Mouse (Mus musculus) forebrain, embryonic 12.5 days (tissue): ENCODE results near the gene Plxnc1. TPM values are rescaled to one million over a fixed set of nuclear protein-coding genes. Genes with fewer than 3 reads are reported as not detected.

Experiments
- ATAC-seq: fragments of 200-750 bp; cut with Nextera tagmentation; 2 replicates; pipeline ENCODE4 v1.8.0; 2017; ENCODE audit warnings: moderate TSS enrichment; ENCODE audit not compliant: low FRiP score
- H3K27ac ChIP-seq: fragments of 300-500 bp; sonication (generic); 2 replicates; pipeline ENCODE4 v1.5.1; 2016; ENCODE audit warnings: mild to moderate bottlenecking
- H3K27me3 ChIP-seq: fragments of 300-500 bp; sonication (generic); 2 replicates; pipeline ENCODE4 v1.6.1; 2016; ENCODE audit warnings: mild to moderate bottlenecking
- H3K36me3 ChIP-seq: fragments of 300-500 bp; sonication (generic); replicated peaks from 2 replicates; pipeline ENCODE4 v1.6.1; 2016; ENCODE audit warnings: mild to moderate bottlenecking
- H3K4me1 ChIP-seq: fragments of 300-500 bp; sonication (generic); 2 replicates; pipeline ENCODE4 v1.6.1; 2016
- H3K4me2 ChIP-seq: fragments of 300-500 bp; sonication (generic); 2 replicates; pipeline ENCODE4 v1.6.1; 2016; ENCODE audit warnings: mild to moderate bottlenecking, moderate library complexity
- H3K4me3 ChIP-seq: fragments of 300-500 bp; sonication (generic); replicated peaks from 2 replicates; pipeline ENCODE4 v1.5.1; 2016; ENCODE audit warnings: mild to moderate bottlenecking
- H3K9ac ChIP-seq: fragments of 300-500 bp; sonication (generic); 2 replicates; pipeline ENCODE4 v1.6.1; 2016; ENCODE audit warnings: mild to moderate bottlenecking
- H3K9me3 ChIP-seq: fragments of 300-500 bp; sonication (generic); 2 replicates; pipeline ENCODE4 v1.6.1; 2016
- WGBS: fragments of 180-500 bp; shearing (Covaris S2); methylation state at CpG from one replicate; pipeline ENCODE4 v1.1.7; 2016; 5-methylcytosine and 5-hydroxymethylcytosine counted together
- polyA plus RNA-seq: library from polyadenylated mRNA; unstranded; fragments of >200 nt; fragmentation: Nextera tagmentation; extraction: Ambion mirVana; gene quantifications from 2 replicates; pipeline ENCODE4 v1.2.1, GENCODE M21; 2016

Plxnc1 gene
- polyA plus RNA-seq, 1 experiment from 2014 or later, result 8.8 TPM

DNA sequence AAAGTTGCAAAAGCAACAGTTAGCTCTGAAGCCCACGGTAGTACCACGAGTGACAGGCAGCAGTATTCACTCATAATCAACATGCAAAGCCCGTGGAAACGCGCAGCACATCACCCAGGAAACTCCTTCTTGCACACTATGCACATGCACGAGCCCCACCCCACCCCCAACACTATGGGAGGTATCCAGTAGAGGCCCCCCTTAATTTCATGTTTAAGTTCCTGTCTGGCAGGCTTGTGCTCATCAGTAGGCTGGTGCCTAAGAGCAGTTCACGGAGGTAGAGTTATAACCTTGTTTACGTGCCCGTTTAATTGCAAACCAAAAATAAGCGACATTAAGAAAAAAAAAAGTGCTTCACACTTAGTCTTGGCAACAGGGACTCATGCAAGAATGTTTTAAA is 117.3 kb downstream of the Plxnc1 start:
- no peak overlapping the region for H3K9ac ChIP-seq
- 93% methylated on average over 10 of the region's 10 CpGs for WGBS
- H3K36me3 ChIP-seq, result peaks cover 13% of the 10 kb centered on the region
- H3K27ac ChIP-seq, result no peak overlapping the region
- H3K4me1 ChIP-seq, result peaks cover 4% of the 10 kb centered on the region; the same call in 1 of the 2 replicates
- no peak overlapping the region for H3K4me3 ChIP-seq
- no peak overlapping the region for H3K4me2 ChIP-seq
- H3K9me3 ChIP-seq, result no peaks in the 10 kb centered on the region
- no peak for ATAC-seq
- no peaks in the 10 kb centered on the region for H3K27me3 ChIP-seq

GRCm38 (mm10) chr10:94826436-94826835 is 118.2 kb downstream of the Plxnc1 start:
- Histone ChIP-seq H3K9me3 (no peaks in the 10 kb centered on the region), H3K4me2 (no peak overlapping the region), H3K4me1 (peaks cover 4% of the 10 kb centered on the region; the same call in 1 of the 2 replicates), H3K27ac (no peak overlapping the region), H3K27me3 (no peaks in the 10 kb centered on the region), H3K4me3 (no peak overlapping the region), H3K9ac (no peak overlapping the region), H3K36me3 (peaks cover 11% of the 10 kb centered on the region)
- no peak for ATAC-seq
- 86% methylated on average over 12 of the region's 12 CpGs for WGBS

DNA sequence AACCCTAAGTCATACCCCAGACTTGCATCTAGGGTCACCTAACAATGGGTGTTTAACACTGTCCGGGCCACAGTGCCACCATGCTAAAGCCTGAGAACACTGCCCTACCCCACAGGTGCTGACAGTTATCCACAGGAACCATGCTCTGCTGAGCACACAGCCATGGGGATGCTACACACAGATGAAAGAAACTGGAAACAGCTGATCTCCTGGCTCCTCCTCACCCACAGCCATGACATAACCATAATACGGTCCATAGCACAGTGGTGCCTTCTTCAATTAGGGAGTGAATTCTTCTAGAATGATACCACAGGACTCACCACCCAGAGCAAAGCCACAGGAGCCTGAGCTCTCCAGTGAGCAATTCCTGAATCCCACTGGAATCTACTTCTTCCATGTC is 118.7 kb downstream of the Plxnc1 start:
- H3K27ac ChIP-seq, result no peak overlapping the region
- peaks cover 4% of the 10 kb centered on the region; the same call in 1 of the 2 replicates for H3K4me1 ChIP-seq
- H3K4me2 ChIP-seq, result no peak overlapping the region
- peaks cover 7% of the 10 kb centered on the region for H3K36me3 ChIP-seq
- no peak overlapping the region for H3K9ac ChIP-seq
- no peak for ATAC-seq
- no peaks in the 10 kb centered on the region for H3K9me3 ChIP-seq
- WGBS, result 98% methylated on average over 2 of the region's 2 CpGs
- no peaks in the 10 kb centered on the region for H3K27me3 ChIP-seq
- no peak overlapping the region for H3K4me3 ChIP-seq

DNA sequence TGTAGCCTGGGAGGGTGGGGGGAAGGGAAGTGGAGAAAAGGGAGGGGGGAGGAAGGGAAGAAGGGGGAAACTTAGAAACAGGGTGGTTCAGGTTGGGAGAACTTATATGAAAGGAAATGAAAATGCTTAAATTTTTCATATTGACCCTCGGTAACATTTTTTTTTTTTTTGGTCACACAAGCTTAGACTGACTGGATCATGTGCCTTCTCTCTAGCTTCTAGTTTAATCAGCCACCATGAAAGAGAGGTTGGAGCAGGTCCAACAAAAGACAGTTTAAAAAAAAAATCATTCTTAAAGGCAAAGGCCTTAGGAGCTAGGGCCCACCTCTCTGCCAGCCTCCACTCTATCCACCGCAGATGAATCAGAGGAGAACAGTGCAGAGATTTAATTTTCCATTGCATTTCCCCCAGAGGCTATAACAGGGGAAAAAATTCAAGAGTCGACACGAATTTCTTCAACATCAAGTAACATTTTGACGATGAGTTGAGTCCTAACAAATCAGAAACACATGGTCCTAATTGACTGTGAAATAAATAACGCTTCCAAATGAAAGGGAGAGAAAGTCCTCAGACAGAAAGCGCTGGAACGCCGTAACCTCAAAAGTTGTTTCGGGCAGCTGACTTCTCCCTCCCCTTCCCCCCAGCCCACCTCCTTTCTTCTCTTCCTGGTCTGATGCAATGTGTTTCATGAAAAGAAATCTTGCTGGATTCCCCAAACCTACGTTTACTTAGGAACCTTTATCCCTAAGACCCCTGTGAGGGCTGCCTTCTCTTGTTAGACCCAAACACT is 120.5 kb downstream of the Plxnc1 start:
- H3K4me2 ChIP-seq, result no peak overlapping the region
- no peak overlapping the region for H3K27ac ChIP-seq
- no peaks in the 10 kb centered on the region for H3K27me3 ChIP-seq
- H3K36me3 ChIP-seq, result peaks cover 7% of the 10 kb centered on the region
- no peaks in the 10 kb centered on the region for H3K9me3 ChIP-seq
- no peak overlapping the region for H3K4me3 ChIP-seq
- 63% methylated on average over 11 of the region's 11 CpGs for WGBS
- peaks cover 4% of the 10 kb centered on the region; the same call in 1 of the 2 replicates for H3K4me1 ChIP-seq
- ATAC-seq, result no peak
- no peak overlapping the region for H3K9ac ChIP-seq

GRCm38 (mm10) chr10:94818781-94819665 is 125.6 kb downstream of the Plxnc1 start:
- Histone ChIP-seq H3K4me2 (no peak overlapping the region), H3K27me3 (no peaks in the 10 kb centered on the region), H3K9me3 (no peaks in the 10 kb centered on the region), H3K36me3 (no peaks in the 10 kb centered on the region), H3K27ac (no peak overlapping the region), H3K4me1 (peaks cover 15% of the 10 kb centered on the region), H3K4me3 (no peak overlapping the region), H3K9ac (no peak overlapping the region)
- ATAC-seq, result no peak
- WGBS, result 92% methylated on average over 17 of the region's 17 CpGs

- Histone ChIP-seq H3K9ac (no peak overlapping the region), H3K27ac (no peak overlapping the region), H3K36me3 (no peaks in the 10 kb centered on the region), H3K9me3 (no peaks in the 10 kb centered on the region), H3K27me3 (no peaks in the 10 kb centered on the region), H3K4me3 (no peak overlapping the region), H3K4me1 (peaks cover 17% of the 10 kb centered on the region), H3K4me2 (no peak overlapping the region)
- 88% methylated on average over 3 of the region's 3 CpGs for WGBS
- no peak for ATAC-seq
These were observed 126.5 kb downstream of the Plxnc1 start for GRCm38 (mm10) chr10:94818127-94818526.

- Histone ChIP-seq H3K27me3 (no peaks in the 10 kb centered on the region), H3K9me3 (no peaks in the 10 kb centered on the region), H3K4me1 (peaks cover 30% of the 10 kb centered on the region), H3K27ac (peak overlapping the region; percentile 60), H3K4me3 (no peak overlapping the region), H3K36me3 (peaks cover 7% of the 10 kb centered on the region; the same call in 1 of the 2 replicates), H3K9ac (no peak overlapping the region), H3K4me2 (no peak overlapping the region)
- ATAC-seq, result peak; percentile 64; the same call in 1 of the 2 replicates
- 60% methylated on average over 17 of the region's 17 CpGs for WGBS
These were observed 132.5 kb downstream of the Plxnc1 start for GRCm38 (mm10) chr10:94811907-94812851.

- Histone ChIP-seq H3K9ac (no peak overlapping the region), H3K4me3 (no peak overlapping the region), H3K27me3 (no peaks in the 10 kb centered on the region), H3K9me3 (no peaks in the 10 kb centered on the region), H3K27ac (no peak overlapping the region), H3K4me1 (peaks cover 30% of the 10 kb centered on the region), H3K36me3 (peaks cover 7% of the 10 kb centered on the region; the same call in 1 of the 2 replicates), H3K4me2 (no peak overlapping the region)
- ATAC-seq, result no peak
- 83% methylated on average over 7 of the region's 7 CpGs for WGBS
These were observed 134.6 kb downstream of the Plxnc1 start for GRCm38 (mm10) chr10:94809946-94810472.

GRCm38 (mm10) chr10:94808275-94808674 is 136.4 kb downstream of the Plxnc1 start:
- no peak overlapping the region for H3K27ac ChIP-seq
- 91% methylated on average over 6 of the region's 6 CpGs for WGBS
- no peak overlapping the region for H3K9ac ChIP-seq
- no peaks in the 10 kb centered on the region for H3K9me3 ChIP-seq
- no peak overlapping the region for H3K4me2 ChIP-seq
- H3K4me1 ChIP-seq, result peaks cover 14% of the 10 kb centered on the region
- H3K4me3 ChIP-seq, result no peak overlapping the region
- H3K36me3 ChIP-seq, result peaks cover 7% of the 10 kb centered on the region; the same call in 1 of the 2 replicates
- ATAC-seq, result no peak
- H3K27me3 ChIP-seq, result no peaks in the 10 kb centered on the region

- H3K36me3 ChIP-seq, result peaks cover 7% of the 10 kb centered on the region; the same call in 1 of the 2 replicates
- H3K4me1 ChIP-seq, result peaks cover 5% of the 10 kb centered on the region
- H3K9ac ChIP-seq, result no peak overlapping the region
- no peak overlapping the region for H3K27ac ChIP-seq
- H3K4me2 ChIP-seq, result no peak overlapping the region
- H3K9me3 ChIP-seq, result no peaks in the 10 kb centered on the region
- no peak for ATAC-seq
- H3K27me3 ChIP-seq, result no peaks in the 10 kb centered on the region
- 77% methylated on average over 7 of the region's 7 CpGs for WGBS
- H3K4me3 ChIP-seq, result no peak overlapping the region
These were observed 137.3 kb downstream of the Plxnc1 start for GRCm38 (mm10) chr10:94807323-94807722.

DNA sequence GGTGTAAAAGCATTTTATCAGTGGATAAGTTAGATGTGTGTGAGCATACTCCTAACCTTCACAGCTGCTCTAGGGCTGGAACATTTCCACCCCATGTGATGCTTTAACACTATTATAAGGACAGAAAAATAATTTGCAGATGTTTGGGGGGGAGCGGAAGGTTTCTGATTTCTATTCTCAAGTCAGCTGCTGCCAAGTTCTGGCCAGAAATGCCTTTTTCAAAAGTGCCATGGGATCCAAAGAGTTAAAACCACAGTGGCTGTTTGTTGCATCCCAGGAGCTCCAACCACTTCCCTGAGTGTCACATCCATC is 139.8 kb downstream of the Plxnc1 start:
- no peaks in the 10 kb centered on the region for H3K27me3 ChIP-seq
- H3K4me3 ChIP-seq, result no peak overlapping the region
- ATAC-seq, result no peak
- no peak overlapping the region for H3K27ac ChIP-seq
- H3K36me3 ChIP-seq, result peaks cover 4% of the 10 kb centered on the region
- no peaks in the 10 kb centered on the region for H3K9me3 ChIP-seq
- 88% methylated on average over 1 of the region's 1 CpGs for WGBS
- no peaks in the 10 kb centered on the region for H3K4me1 ChIP-seq
- H3K9ac ChIP-seq, result no peak overlapping the region
- H3K4me2 ChIP-seq, result no peak overlapping the region
